Mouse (Mus musculus) megakaryocyte, adult 5-6 weeks (primary cell): ENCODE results near the gene Ptma. TPM values are rescaled to one million over a fixed set of nuclear protein-coding genes. Genes with fewer than 3 reads are reported as not detected.
"Not testable (repeated sequence)": the region's sequence is repeated elsewhere in the genome, so short reads cannot be mapped to it uniquely, and the experiment has no call there.

Source experiments
- ATAC-seq: 2 replicates; pipeline ENCODE4 v1.8.0; 2016; ENCODE audit warnings: mild to moderate bottlenecking, inconsistent platforms; ENCODE audit not compliant: poor library complexity, severe bottlenecking
- total RNA-seq, 2 experiments: library from RNA; stranded (forward) in 1 of 2; stranded (reverse) in 1 of 2; fragments of 153-499, 151-499 nt in 1 of 2; fragments of 221-1000, 200-1000 nt in 1 of 2; gene quantifications; 2 replicates each; pipeline versions ENCODE4 v1.2.3 to v1.2.4; 2015 to 2017

The Ptma gene
- total RNA-seq, 2 experiments from 2014 or later, result 3,618 to 4,288 TPM

DNA sequence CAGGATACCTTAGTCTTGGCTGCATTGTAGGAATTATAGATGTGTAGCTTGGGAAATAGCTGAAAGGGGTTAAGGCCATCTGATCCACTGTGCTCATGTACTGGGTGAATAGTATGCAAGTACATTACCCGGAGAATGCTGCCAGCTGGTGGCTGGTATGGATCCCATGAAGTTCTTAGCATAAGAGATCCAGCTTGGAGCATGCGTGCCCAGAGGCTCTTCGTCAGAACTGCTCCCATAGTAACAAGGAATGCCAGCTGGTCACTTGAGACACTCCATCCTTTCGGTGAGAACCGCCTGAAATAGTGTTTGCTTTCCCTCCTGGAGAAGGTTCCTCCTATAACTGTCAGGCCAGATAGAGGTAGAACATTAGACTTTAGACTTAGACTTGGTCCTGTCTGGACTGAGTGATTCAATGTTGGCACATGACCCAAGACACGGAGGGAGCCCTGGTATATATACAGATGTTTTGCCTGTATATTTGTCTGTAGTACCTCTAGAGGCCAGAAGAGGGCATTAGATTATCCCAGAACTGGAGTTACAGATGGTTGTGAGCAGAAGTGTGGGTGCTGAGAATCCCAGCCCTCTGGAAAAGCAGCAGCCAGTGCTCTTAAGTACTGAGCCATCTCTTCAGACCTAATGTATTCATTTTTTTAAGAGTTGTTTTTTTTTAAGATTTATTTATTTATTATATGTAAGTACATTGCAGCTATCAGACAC is 7.0 kb downstream of the Ptma start:
- ATAC-seq, result peak; percentile 22; the same call in 1 of the 2 replicates

DNA sequence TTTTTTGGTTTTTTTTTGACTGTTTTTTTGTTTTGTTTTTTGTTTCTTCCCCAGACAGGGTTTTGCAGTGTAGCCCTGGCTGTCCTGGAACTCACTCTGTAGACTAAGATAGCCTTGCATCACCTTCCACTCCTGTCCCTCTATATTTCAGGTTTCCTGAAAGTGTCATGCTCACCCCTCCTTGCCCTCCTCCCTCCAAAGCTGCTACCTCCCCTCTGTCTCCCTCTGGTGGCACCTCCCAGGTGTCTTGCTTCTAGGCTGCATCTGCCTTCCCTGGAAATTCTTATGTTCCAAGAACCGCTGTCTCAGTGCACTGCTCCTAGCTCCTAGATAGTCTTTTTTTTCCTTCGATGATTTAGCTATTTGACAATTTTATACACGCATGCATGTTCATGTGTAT is 11.9 kb downstream of the Ptma start:
- ATAC-seq, result peak; percentile 27; the same call in 1 of the 2 replicates

DNA sequence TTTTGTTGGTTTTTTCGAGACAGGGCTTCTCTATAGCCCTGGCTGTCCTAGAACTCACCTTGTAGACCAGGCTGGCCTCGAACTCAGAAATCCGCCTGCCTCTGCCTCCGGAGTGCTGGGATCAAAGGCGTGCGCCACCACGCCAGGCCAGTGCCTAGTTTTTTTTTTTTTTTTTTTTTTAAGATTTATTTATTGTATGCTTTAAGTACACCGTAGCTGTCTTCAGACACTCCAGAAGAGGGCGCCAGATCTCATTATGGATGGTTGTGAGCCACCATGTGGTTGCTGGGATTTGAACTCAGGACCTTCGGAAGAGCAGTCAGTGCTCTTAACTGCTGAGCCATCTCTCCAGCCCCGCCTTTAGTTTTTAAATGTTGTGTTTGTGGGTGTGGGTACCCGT is 13.1 kb downstream of the Ptma start:
- ATAC-seq, result not testable (repeated sequence)

DNA sequence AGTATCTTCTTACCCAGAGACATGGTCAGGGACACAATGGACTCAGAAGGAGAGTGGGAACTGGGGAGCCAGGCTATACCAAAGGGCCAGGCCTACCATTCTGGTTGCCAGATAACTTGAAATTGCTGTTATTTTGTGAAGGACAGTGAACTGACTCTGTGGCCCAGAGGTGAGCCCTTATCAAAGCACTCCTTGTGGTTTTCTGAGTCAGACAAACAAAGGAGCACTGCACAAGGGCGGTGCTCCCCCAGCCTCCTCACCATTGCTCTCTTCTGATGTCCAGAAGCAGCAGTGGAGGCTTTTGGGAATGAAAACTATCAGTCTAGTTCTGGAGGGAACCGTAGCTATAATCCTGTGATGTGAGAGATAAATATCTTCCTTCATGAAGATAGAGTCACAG is 16.1 kb downstream of the Ptma start:
- no peak for ATAC-seq

DNA sequence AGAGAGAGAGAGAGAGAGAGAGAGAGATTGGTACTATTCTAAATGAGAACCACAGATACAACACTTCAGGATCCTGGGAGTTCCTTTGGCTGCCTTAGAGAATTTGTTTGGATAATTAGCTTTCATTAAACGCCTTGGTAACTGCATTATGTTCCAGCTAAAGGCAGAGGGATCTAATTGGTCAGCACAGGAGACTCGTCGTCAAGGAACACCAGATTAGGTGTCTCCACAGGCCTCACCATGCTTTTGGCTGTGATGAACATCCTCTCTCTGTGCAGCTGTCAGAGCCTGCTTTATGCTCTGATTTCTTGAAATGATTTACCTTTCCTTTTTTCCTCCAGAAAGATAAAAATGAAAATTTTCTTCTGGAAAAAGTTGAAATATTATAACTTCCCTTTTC is 20.3 kb downstream of the Ptma start:
- no peak for ATAC-seq

DNA sequence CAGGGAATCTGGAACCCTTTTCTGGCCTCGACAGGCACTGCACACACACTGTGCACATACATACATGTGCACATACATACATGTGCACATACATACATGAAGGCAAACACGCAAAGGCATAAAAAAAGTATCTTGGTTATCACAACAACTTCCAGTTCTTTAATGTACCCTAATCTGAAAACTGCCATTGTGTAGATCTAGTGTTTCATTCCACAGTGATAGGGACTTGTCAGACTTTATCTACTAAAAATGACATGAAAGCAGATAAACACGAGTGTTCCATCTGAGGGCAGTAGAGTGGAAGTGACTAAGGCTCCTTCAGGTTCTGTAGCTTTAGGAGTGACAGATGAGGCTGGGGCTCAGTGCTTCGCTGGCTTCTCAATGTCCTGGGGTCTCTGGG is 24.8 kb downstream of the Ptma start:
- no peak for ATAC-seq

DNA sequence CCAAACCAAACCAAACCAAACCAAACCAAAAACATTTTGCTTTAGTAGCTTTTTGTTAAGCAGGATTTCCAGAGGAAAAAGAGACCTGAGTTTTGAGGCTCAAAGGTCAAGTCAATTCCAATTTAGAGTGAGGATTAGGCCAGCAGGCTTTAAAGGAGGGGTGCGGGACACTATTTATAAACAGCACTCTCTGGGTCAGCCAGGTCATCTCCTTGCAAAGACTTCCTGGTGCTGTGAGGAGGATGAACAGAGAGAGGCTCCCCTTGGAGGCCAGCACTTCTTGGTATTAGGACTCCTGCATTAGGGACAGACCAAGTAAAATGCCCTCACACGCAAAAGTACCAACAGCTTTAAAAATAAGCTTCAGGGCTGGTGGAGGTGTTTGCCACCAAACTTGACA is 25.4 kb downstream of the Ptma start:
- ATAC-seq, result no peak

DNA sequence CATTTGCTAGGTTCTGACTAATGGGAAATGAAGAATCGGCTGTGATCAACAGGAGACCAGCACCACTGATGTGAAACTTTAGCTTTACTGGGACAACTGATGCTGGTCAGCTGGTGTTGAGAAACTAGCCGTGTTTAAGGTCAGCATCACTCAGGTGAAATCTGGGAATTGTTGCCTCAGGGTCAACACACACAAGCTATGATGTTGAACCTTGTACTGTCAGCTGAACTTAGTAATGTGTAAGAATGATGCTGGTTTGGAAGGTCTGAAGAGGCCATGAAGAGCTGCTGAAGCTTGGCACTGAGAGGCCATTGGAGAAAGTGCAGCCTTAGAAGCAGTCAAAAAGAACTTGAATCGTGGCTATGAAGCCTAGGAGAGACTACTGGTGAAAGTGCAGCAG is 29.1 kb downstream of the Ptma start:
- no peak for ATAC-seq

DNA sequence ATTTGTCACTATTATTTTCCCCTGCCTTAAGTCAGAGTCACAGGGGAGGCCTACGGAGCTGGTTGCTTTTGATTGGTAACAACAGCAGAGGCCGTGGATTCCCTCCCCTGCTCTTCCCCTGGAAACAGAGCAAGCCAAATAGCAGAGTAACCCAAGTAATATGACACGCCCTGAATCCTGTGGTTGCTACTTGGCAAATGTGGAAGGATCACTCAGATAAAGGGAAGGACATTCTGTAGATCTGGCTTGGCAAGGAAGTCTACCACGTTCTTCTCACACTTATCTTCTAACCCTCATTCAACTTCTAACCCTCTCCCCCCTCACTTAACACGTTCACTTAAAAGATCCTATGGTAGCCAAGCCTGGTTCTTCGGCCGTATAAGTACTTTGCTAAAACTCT is 31.3 kb downstream of the Ptma start:
- peak; percentile 51; the same call in 1 of the 2 replicates for ATAC-seq

DNA sequence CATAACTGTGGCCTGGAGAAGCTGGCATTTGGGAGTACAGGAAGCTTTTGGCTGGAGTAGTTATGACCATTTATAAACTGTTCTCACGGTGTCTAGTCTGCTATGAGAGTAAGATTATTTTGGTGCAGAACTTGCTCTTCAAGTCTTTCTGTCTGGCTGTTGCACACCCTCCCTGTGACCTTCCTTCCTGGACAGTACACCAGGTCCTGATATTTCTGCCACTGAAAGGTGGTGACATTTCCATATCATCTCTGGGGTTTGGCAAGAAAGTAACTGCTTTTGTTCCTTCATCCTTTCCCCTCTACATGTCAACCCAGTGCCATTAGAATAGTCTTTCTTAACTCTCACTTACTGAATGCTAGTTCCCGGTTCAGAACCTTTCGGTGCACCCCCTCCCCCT is 32.7 kb downstream of the Ptma start:
- ATAC-seq, result no peak

DNA sequence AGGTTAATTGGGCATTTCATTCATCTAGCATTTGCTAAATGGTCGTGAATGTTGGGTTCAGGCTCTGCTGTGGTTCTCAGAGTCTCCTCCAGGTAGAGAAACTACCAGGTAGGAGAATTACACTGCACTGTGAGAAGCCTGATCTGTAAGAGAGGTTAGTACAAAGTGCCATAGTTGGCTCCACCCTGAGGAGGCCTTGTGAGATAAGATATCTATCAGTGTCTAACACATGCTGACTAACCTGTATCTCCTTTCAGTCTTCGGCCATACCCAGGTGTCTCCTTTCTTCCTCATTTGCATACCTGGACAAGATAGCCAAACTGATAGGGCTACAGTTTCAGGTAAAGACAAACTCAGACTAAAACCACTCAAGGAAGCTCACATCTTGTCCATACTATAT is 36.1 kb downstream of the Ptma start:
- no peak for ATAC-seq

DNA sequence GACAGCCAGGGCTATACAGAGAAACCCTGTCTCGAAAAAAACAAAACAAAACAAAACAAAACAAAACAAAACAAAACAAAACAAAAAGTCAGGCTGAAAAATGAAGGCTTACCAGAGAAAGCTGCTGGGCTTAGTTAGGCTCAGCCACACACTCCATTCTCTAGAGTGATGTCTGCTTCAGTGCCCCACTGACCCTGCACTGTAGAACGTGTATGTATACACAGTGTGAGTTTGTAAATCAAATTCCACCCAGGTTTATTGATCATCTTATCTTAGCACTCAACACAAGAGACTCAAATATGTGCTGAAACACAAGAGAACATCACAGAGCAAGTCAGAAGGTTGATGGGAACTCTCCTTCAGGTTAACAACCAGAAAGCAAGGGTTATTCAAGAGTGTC is 41.9 kb downstream of the Ptma start:
- no peak for ATAC-seq

DNA sequence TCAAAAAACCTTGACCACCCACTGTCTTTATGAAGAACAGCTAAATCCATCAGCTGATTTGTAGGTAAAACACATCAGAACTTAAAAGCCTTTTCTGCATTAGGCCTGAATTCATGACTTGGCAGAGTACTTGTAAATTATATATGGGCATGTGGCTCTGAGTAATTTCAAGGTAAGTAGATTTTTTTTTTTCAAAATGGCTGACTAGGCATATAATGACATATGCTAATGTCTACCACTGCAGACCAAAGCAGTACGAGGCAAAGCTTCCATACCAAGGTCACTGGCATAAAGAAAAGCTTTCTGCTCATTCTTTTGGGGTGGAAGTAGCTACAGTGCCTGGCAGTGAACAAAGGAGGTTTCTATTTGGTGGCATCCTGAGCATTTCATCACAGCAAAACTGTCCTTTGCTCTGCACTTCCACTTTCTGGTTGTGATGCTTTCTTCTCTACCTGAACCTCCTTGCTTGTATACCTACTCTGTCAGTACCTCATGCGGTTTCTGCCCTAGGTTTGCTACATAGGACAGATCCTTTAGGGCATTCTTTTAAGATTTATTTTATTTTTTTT is 42.9 kb downstream of the Ptma start:
- ATAC-seq, result peak; percentile 56; the same call in 1 of the 2 replicates

DNA sequence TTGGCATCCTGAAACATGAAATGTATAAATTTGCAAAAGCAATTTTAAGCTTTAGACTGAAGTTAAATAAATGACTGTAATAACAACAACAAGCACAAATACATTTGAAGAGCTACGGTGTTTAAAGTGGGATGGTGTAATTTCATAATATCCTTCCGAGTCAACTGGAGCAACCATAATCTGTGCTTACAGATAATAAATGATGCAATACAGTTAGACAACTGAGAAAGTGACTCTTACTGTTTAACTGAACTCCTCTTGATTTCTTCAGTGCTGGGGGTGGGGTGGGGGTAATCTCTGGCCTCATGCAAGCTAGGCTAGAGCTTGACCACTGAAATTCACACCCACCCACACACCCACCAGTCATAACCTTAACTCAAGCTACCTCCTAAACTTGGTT is 44.9 kb downstream of the Ptma start:
- ATAC-seq, result peak; percentile 75

DNA sequence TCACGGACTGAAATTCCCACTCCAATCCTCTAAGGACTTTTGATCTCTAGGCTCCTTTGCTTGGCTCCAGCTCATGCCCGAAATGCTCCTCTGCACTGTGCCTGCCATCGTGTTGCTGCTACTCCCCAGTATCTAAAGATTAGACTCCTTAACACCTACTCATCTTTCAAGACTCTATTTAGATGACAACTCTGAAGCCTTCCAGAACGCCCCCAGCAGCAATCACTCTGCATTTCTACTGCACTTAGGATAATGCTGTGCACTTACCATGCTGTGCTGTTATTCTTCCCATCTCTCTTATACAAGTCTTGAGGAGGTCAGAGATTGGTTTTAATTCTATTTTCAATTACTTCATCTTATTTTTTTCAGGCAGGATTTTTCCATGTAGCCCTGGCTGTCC is 45.4 kb downstream of the Ptma start:
- ATAC-seq, result no peak

Other genes starting within 250 kb of the Ptma start
- 0.27 and 0.36 TPM in 2 replicates for gene B3gnt7, start 223.9 kb upstream of the Ptma start, total RNA-seq (2015)
- not detected in 2 replicates for gene B3gnt7, start 223.9 kb upstream of the Ptma start, total RNA-seq (2017)
- gene Ncl, start 167.3 kb upstream of the Ptma start, total RNA-seq (2015), result 150 and 167 TPM in 2 replicates
- 156 and 194 TPM in 2 replicates for gene Ncl, start 167.3 kb upstream of the Ptma start, total RNA-seq (2017)
- gene Nmur1, start 100.5 kb upstream of the Ptma start, total RNA-seq (2015), result not detected in 2 replicates
- gene Nmur1, start 100.5 kb upstream of the Ptma start, total RNA-seq (2017), result not detected in 2 replicates
- not detected in 2 replicates for gene Tex44, start 100.4 kb upstream of the Ptma start, total RNA-seq (2015)
- not detected in 2 replicates for gene Tex44, start 100.4 kb upstream of the Ptma start, total RNA-seq (2017)
- 33.6 and 38.8 TPM in 2 replicates for gene Pde6d, start 55.9 kb downstream of the Ptma start, total RNA-seq (2015)
- gene Pde6d, start 55.9 kb downstream of the Ptma start, total RNA-seq (2017), result 14.3 and 17.2 TPM in 2 replicates
- 5.8 and 6.8 TPM in 2 replicates for gene Cops7b, start 56.2 kb downstream of the Ptma start, total RNA-seq (2015)
- 11.8 and 30.3 TPM in 2 replicates for gene Cops7b, start 56.2 kb downstream of the Ptma start, total RNA-seq (2017)
- gene Nppc, start 143.8 kb downstream of the Ptma start, total RNA-seq (2015), result not detected in 2 replicates
- not detected in 2 replicates for gene Nppc, start 143.8 kb downstream of the Ptma start, total RNA-seq (2017)
- gene Dis3l2, start 177.1 kb downstream of the Ptma start, total RNA-seq (2015), result 6.7 and 9.8 TPM in 2 replicates
- gene Dis3l2, start 177.1 kb downstream of the Ptma start, total RNA-seq (2017), result 13.8 TPM in 2 replicates